Mouse (Mus musculus) testis, adult 2 months (tissue): Measurements from ENCODE around the gene Ubb.

ENCODE experiments used
- CTCF ChIP-seq: fragments of 200-500 bp; IDR thresholded peaks from 2 replicates; pipeline ENCODE4 v1.5.1; 2012; ENCODE audit warnings: low read depth, mild to moderate bottlenecking, inconsistent platforms, low read length, moderate library complexity; ENCODE audit not compliant: control insufficient read depth, insufficient read depth, insufficient replicate concordance
- POLR2A ChIP-seq: fragments of 200-500 bp; IDR thresholded peaks from 2 replicates; pipeline ENCODE4 v1.6.1; 2012; ENCODE audit warnings: low read depth, mild to moderate bottlenecking, inconsistent platforms, low read length, moderate library complexity; ENCODE audit not compliant: control insufficient read depth

- no peak for TF ChIP-seq POLR2A
- TF ChIP-seq CTCF = no peak
These were observed 23.7 kb downstream of the Ubb start for GRCm38 (mm10) chr11:62574703-62575085.
